Mouse (Mus musculus) small intestine, adult 2 months (tissue): Measurements from ENCODE around the gene Cltrn.

Source experiments
- CTCF ChIP-seq: fragments of 200-500 bp; IDR thresholded peaks from 2 replicates; pipeline ENCODE4 v1.5.1; 2012; ENCODE audit warnings: low read depth, mild to moderate bottlenecking, control low read depth, inconsistent platforms, low read length, moderate library complexity, mixed read lengths; ENCODE audit not compliant: insufficient replicate concordance, insufficient read length; ENCODE audit errors: extremely low read depth
- POLR2A ChIP-seq: fragments of 200-500 bp; IDR thresholded peaks from 2 replicates; pipeline ENCODE4 v1.6.1; 2012; ENCODE audit warnings: low read depth, mild to moderate bottlenecking, control low read depth, inconsistent platforms, low read length, moderate library complexity

DNA sequence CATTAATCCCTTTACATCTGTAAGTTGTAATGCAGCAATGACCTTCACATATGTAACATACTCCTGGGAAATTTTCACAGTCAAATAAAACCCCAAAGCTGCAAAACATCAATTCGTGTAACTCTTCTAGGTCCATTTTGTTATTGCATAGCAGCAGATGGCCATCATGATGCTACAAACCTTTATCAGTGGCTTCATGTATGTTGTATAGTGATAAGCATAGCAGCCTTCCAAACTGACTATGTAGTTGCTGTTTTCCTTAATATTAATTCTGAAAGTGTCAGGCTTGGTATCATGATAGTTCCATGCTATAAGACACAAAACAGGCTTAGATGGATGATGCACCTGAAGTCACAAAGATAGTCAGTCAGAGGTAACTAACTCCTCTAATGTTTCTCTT is 76.1 kb downstream of the Cltrn start:
- TF ChIP-seq CTCF (no peak), POLR2A (no peak)
